Mouse (Mus musculus) MEL (cell line): ENCODE measurements around the gene Slc16a13.
A peak's percentile ranks its signal among the peaks of the same experiment; 100 is the strongest.

Source experiments
- CTCF ChIP-seq, 3 experiments: IDR thresholded peaks in 2 of 3; conservative IDR thresholded peaks in 1 of 3; 2 replicates each; pipeline ENCODE4 v1.5.1; 2011 to 2012; ENCODE audit warnings: low read length in 3 of 3, low read depth in 2 of 3, mild to moderate bottlenecking in 2 of 3, improper control_type of control experiment in 1 of 3, inconsistent platforms in 1 of 3, mixed read lengths in 1 of 3, moderate library complexity in 1 of 3; ENCODE audit not compliant: control insufficient read depth in 1 of 3, insufficient read depth in 1 of 3, poor library complexity in 1 of 3, severe bottlenecking in 1 of 3
- POLR2A ChIP-seq, 2 experiments: IDR thresholded peaks; 2 replicates each; pipeline ENCODE4 v1.6.1; 2011 to 2012; ENCODE audit warnings: low read length in 2 of 2, mild to moderate bottlenecking in 2 of 2, control low read depth in 1 of 2, improper control_type of control experiment in 1 of 2, low read depth in 1 of 2, moderate library complexity in 1 of 2; ENCODE audit not compliant: control insufficient read depth in 1 of 2, insufficient read depth in 1 of 2, poor library complexity in 1 of 2
- RCOR1 ChIP-seq: IDR thresholded peaks from 2 replicates; pipeline ENCODE4 v1.6.1; 2012; ENCODE audit warnings: low read depth, mild to moderate bottlenecking, inconsistent platforms, low read length, improper control_type of control experiment
- ZC3H11A ChIP-seq: IDR thresholded peaks from 2 replicates; pipeline ENCODE4 v1.6.1; 2012; ENCODE audit warnings: low read depth, mild to moderate bottlenecking, inconsistent platforms, low read length, improper control_type of control experiment
- ZKSCAN1 ChIP-seq: IDR thresholded peaks from 2 replicates; pipeline ENCODE4 v1.6.1; 2012; ENCODE audit warnings: low read depth, mild to moderate bottlenecking, inconsistent platforms, low read length, improper control_type of control experiment, moderate library complexity

DNA sequence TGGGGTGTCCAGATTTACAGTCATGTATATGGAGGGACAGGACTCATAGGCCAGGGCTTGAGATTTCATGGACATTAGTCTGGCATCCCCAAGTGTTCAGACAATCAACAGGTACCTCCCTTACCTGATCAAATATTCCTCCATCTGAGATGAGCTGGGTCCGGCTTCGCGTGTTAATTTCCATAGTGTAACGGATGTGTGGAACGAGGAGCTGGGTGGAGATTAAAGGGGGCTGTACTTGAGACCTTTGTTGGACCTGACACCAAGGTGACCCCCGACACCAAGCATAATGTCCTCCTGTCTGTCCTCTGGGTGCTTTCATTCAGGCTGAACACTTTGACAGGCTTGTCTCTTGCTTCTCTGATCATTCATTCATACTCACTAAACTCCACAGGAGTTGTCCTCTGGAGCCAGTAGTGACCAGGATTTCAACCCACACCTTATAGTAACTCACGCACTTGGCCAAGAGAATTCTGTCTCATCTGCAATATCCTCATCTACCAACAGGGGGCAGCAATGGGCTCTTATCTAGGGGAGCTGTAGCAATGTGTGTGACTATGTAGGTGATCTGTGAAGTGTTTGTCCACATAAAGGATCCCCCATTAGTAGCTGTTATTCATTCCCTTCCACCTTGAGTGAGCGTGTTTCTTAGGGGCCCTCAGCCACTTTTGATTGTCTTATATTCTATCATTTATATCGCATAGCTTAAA, 26.4 kb upstream of the Slc16a13 start:
- no peak for TF ChIP-seq POLR2A (IDR thresholded peaks at IDR 0.05; ENCODE audit: control insufficient read depth in 1 of 2, insufficient read depth in 1 of 2, low read depth in 1 of 2, low read length in 2 of 2, poor library complexity in 1 of 2)
- TF ChIP-seq RCOR1 = no peak
- TF ChIP-seq ZC3H11A = no peak
- TF ChIP-seq CTCF (IDR thresholded peaks at IDR 0.05 in 2 of 3, conservative IDR thresholded peaks at IDR 0.05 in 1 of 3; ENCODE audit: control insufficient read depth in 1 of 3, insufficient read depth in 1 of 3, low read depth in 2 of 3, low read length in 3 of 3, poor library complexity in 1 of 3, severe bottlenecking in 1 of 3) = peak; percentile 29 to 86 (median 69); a peak in 5 of 6 replicates
- TF ChIP-seq ZKSCAN1 = no peak
